Mouse (Mus musculus): ENCODE data around the gene Esyt2.

DNA sequence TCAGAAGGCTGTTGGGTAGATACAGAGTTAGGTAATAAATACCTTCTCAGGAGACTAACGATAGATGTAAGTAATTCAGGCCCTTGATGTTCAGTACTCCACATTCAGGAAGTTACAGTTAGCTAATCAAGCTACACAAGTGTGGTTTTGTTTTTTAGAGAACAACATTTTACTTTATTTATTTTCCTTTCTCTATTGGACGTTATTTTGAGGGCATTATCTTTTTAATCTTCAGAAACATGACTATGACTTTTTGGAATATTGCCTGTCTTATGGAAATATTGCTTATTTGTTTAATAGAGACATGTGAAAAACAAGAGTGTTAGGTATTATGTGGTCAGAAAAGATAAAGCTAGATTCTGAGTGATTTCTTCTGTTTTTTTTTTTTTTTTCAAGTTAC lies 12.2 kb downstream of the Esyt2 start:
- TF ChIP-seq CTCF (IDR thresholded peaks at IDR 0.05; ENCODE audit: low read depth): no peak
- no peak for TF ChIP-seq EP300 (IDR thresholded peaks at IDR 0.05; ENCODE audit: low read depth)
